Mouse (Mus musculus) hindbrain, embryonic 11.5 days (tissue): ENCODE data around the gene Narf. TPM values are rescaled to one million over a fixed set of nuclear protein-coding genes. Genes with fewer than 3 reads are reported as not detected.

Experiments used
- ATAC-seq: fragments of 200-750 bp; cut with Nextera tagmentation; 2 replicates; pipeline ENCODE4 v1.8.0; 2017; ENCODE audit warnings: mild to moderate bottlenecking, moderate TSS enrichment, moderate library complexity; ENCODE audit not compliant: low FRiP score
- DNase-seq: peaks from one replicate; pipeline ENCODE4 v3.0.0-alpha.2; 2015; ENCODE audit warnings: low spot score
- H3K27ac ChIP-seq: fragments of 300-500 bp; sonication (generic); 2 replicates; pipeline ENCODE4 v1.5.1; 2014; ENCODE audit warnings: mild to moderate bottlenecking, low read depth, low read length
- H3K27me3 ChIP-seq: fragments of 300-500 bp; sonication (generic); 2 replicates; pipeline ENCODE4 v1.6.1; 2014; ENCODE audit warnings: mild to moderate bottlenecking, low read length, moderate library complexity, mixed read lengths; ENCODE audit not compliant: control insufficient read depth, insufficient read depth
- H3K36me3 ChIP-seq: fragments of 300-500 bp; sonication (generic); 2 replicates; pipeline ENCODE4 v1.6.1; 2014; ENCODE audit warnings: mild to moderate bottlenecking, low read length, moderate library complexity, mixed read lengths; ENCODE audit not compliant: control insufficient read depth, insufficient read depth
- H3K4me1 ChIP-seq: fragments of 300-500 bp; sonication (generic); replicated peaks from 2 replicates; pipeline ENCODE4 v1.6.1; 2014; ENCODE audit warnings: low read length, mixed read lengths; ENCODE audit not compliant: control insufficient read depth, insufficient read depth
- H3K4me2 ChIP-seq: fragments of 300-500 bp; sonication (generic); replicated peaks from 2 replicates; pipeline ENCODE4 v1.6.1; 2014; ENCODE audit warnings: mild to moderate bottlenecking, low read depth, low read length
- H3K4me3 ChIP-seq: fragments of 300-500 bp; sonication (generic); 2 replicates; pipeline ENCODE4 v1.5.1; 2014; ENCODE audit warnings: low read depth, low read length
- H3K9ac ChIP-seq: fragments of 300-500 bp; sonication (generic); 2 replicates; pipeline ENCODE4 v1.6.1; 2014; ENCODE audit warnings: low read depth, low read length
- H3K9me3 ChIP-seq: fragments of 300-500 bp; sonication (generic); 2 replicates; pipeline ENCODE4 v1.6.1; 2016; ENCODE audit warnings: low read length; ENCODE audit not compliant: control insufficient read depth
- WGBS: fragments of 180-500 bp; shearing (Covaris S2); extraction: QIAGEN DNeasy Blood & Tissue Kit; methylation state at CpG from one replicate; pipeline ENCODE4 v1.1.7; 2014; 5-methylcytosine and 5-hydroxymethylcytosine counted together
- polyA plus RNA-seq: library from polyadenylated mRNA; unstranded; fragments of >200 nt; fragmentation: Nextera tagmentation; extraction: Ambion mirVana; gene quantifications from 2 replicates; pipeline ENCODE4 v1.2.1, GENCODE M21; 2014

Narf gene
- polyA plus RNA-seq, 1 experiment from 2014 or later, result 75.4 TPM

DNA sequence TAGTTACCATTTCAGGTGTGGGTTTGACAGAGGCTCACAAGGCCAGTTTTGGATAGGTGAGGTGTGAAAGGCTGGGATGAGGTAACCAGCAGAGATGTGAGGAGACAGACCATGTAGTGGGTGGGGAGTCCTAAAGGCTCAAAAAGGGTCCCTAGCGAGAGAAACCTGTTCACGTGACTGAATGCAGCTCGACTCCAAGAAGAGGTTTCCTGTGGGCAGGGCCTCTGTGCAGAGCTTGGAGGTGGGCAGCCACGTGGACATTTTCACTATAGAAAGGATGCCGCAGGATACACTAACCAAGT, 33.2 kb upstream of the Narf start:
- H3K27ac ChIP-seq, result no peak overlapping the region
- WGBS, result 0% methylated on average over 5 of the region's 5 CpGs
- H3K9ac ChIP-seq, result peak overlapping the region; percentile 83

DNA sequence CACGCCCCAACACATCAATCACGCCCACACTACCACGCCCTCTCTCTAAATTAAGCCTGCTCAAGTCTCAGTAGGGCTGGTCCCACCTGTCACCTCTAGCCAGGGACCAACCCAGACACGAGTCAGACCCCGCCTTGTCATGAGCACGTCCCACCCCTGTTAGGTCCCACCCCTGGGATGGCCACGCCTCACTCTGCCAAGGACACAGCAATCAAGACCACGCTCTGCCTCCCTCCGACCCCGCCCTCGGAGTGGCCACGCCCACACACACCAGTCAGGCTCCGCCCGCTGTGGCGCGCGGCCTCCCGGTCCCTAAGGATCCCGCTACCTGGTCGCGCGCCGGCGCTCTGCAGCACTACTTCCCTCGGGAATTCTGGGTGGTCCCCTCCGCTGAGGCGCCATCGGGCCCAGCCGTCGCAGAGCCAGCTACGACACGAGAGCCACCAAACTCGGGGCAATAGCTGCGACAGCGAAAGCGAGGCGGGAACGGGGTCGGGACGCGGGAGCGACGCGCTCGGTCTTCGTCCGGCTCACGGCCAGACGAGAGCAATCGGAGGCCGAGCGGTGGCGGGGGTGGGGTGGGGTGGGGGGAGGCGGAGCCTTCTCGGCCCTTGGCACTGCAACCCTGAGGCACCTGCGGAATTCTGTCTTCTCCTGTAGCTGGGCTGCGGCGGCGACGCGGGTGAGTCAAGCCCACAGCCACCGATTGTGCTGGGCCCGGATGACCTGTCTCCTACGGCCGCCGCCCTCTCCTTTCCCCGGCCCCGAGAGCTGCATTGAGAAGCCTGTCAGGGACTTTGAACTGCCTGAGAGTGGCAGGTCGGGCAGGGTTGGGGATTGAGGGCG, 32.7 kb upstream of the Narf start, which contains the start of the genes Hexdc and Ogfod3:
TSS of gene Hexdc (plus strand) at position 273 of the 846 bp plus-strand sequence.
TSS of gene Ogfod3 (minus strand) at position 551 of the 846 bp plus-strand sequence.
- Histone ChIP-seq H3K9me3 (no peaks in the 10 kb centered on the region), H3K27ac (peak within 1 kb of the TSS; percentile 76), H3K4me2 (peak within 1 kb of the TSS; percentile 80), H3K4me3 (peak within 1 kb of the TSS; percentile 79), H3K36me3 (no peaks in the 10 kb centered on the region), H3K27me3 (no peaks in the 10 kb centered on the region), H3K4me1 (peaks cover 5% of the 10 kb centered on the region; the same call in 1 of the 2 replicates), H3K9ac (peak within 1 kb of the TSS; percentile 83)
- WGBS, result under 1% methylated on average over 67 of the region's 70 CpGs
- DNase-seq (peak; percentile 95), ATAC-seq (peak; percentile 98)

More for the DNA sequence above, 33.2 kb upstream of the Narf start:
- H3K4me1 ChIP-seq, result peaks cover 5% of the 10 kb centered on the region; the same call in 1 of the 2 replicates
- H3K4me2 ChIP-seq, result peak overlapping the region; percentile 80
- H3K4me3 ChIP-seq, result peak overlapping the region; percentile 79
- DNase-seq (no peak), ATAC-seq (no peak)
- H3K27me3 ChIP-seq, result no peaks in the 10 kb centered on the region
- no peaks in the 10 kb centered on the region for H3K9me3 ChIP-seq
- H3K36me3 ChIP-seq, result no peaks in the 10 kb centered on the region

DNA sequence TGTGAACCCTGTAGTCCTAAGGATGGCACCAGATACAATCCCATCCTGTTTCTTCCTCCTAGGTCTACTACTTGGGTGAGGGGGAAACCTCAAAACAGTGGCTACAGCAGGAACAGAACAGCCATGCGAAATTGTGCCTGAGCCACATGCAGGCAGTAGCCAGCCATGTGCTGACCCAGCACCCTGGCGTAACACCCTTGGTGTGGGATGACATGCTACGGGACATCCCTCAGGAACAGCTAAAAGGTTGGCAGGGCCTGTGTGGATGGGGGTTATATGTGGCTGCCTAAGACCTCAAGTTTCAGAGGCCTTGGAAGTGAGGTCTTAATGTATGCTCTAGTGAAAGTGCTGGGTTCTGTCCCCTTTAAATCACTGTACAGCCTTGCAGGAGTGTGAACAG, 20.2 kb upstream of the Narf start:
- Histone ChIP-seq H3K27ac (no peak overlapping the region), H3K4me1 (no peaks in the 10 kb centered on the region), H3K27me3 (no peaks in the 10 kb centered on the region), H3K9ac (no peak overlapping the region), H3K4me2 (no peak overlapping the region), H3K4me3 (no peak overlapping the region), H3K36me3 (no peaks in the 10 kb centered on the region), H3K9me3 (no peaks in the 10 kb centered on the region)
- ATAC-seq, result no peak
- DNase-seq, result no peak
- 93% methylated on average over 3 of the region's 3 CpGs for WGBS

DNA sequence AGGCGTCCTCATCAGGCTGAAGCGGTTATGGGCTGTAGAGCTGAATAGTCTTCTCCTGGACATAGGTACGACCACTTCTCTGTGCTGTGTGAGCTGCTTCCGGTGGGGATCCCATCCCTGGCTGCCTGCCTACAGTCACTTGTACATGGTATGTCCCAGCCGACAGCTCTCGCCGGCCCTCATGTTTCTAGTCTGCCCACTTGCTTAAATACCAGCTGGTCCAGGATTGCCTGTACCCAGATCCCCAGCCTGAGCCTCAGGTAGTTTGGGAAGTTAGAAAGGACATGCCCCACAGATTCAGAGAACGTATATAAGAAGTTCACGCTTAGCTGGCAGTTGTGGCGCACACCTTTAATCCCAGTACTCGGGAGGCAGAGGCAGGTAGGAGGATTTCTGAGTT, 17.3 kb upstream of the Narf start:
- no peak overlapping the region for H3K4me2 ChIP-seq
- H3K4me1 ChIP-seq, result no peaks in the 10 kb centered on the region
- H3K36me3 ChIP-seq, result 0 out of 2 replicates have a peak, but pooled peaks cover 3% of the 10 kb centered on the region
- H3K4me3 ChIP-seq, result no peak overlapping the region
- no peak overlapping the region for H3K27ac ChIP-seq
- no peak overlapping the region for H3K9ac ChIP-seq
- DNase-seq, result no peak
- no peaks in the 10 kb centered on the region for H3K27me3 ChIP-seq
- WGBS, result 91% methylated on average over 11 of the region's 11 CpGs
- H3K9me3 ChIP-seq, result no peaks in the 10 kb centered on the region
- ATAC-seq, result no peak

DNA sequence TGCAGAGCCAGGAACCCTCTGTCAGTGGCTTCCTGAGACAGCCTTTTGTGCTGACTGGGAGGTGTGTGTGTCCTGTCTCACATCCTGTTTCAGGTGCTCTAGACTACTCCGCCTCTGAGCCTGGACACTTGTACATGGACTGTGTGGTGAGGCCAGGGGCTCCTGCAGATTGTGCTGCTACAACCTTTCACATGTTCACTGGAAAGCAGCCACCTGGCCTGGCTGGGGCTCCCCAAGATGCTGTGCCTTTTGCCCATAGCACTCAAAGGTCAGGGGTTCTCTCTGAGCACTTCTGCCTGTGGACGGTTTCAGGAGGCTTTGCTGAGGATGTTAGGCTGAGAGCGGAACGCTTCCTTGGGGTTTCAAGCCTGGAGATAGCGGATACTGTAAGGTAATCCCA, 16.3 kb upstream of the Narf start:
- WGBS, result 82% methylated on average over 5 of the region's 5 CpGs
- no peak for ATAC-seq
- H3K4me1 ChIP-seq, result no peaks in the 10 kb centered on the region
- DNase-seq, result no peak
- no peak overlapping the region for H3K9ac ChIP-seq
- no peak overlapping the region for H3K27ac ChIP-seq
- H3K36me3 ChIP-seq, result 0 out of 2 replicates have a peak, but pooled peaks cover 3% of the 10 kb centered on the region
- H3K27me3 ChIP-seq, result no peaks in the 10 kb centered on the region
- no peak overlapping the region for H3K4me2 ChIP-seq
- H3K9me3 ChIP-seq, result no peaks in the 10 kb centered on the region
- no peak overlapping the region for H3K4me3 ChIP-seq

DNA sequence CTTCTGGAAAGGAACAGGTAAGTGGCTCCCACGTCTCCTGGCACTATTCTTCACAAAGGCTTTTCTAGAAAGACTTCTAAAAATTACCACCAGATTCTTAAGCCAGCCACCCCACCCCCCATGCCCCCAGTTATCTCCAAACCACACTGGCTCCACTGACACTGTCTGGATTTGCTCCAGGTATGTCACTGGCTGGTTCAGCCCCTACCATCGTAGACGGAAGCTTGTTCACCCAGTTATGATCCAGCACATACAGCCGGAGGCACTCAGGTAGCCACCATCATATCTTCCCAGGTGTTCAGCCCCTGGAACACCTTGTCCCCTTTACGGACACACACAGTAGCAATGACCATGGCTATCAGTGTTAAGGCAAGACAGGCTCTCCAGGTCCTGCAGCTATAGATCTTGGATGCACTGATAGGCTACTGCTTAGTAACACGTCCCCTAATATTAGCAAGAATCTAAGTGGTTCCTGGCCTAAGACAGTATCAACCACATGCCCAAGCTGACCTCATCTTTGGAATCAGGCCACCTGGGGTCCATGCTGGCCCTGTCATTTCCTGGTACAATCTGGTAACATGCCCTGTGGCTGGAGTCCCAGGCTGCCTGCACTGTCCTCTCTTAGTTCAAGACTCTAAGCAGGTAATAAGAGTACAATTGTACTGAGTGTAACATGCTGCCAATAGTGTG, 15.6 kb upstream of the Narf start:
- Histone ChIP-seq H3K9ac (no peak overlapping the region), H3K4me1 (no peaks in the 10 kb centered on the region), H3K27me3 (no peaks in the 10 kb centered on the region), H3K27ac (no peak overlapping the region), H3K9me3 (no peaks in the 10 kb centered on the region), H3K4me3 (no peak overlapping the region), H3K36me3 (0 out of 2 replicates have a peak, but pooled peaks cover 3% of the 10 kb centered on the region), H3K4me2 (no peak overlapping the region)
- WGBS, result 91% methylated on average over 6 of the region's 6 CpGs
- DNase-seq, result no peak
- no peak for ATAC-seq

DNA sequence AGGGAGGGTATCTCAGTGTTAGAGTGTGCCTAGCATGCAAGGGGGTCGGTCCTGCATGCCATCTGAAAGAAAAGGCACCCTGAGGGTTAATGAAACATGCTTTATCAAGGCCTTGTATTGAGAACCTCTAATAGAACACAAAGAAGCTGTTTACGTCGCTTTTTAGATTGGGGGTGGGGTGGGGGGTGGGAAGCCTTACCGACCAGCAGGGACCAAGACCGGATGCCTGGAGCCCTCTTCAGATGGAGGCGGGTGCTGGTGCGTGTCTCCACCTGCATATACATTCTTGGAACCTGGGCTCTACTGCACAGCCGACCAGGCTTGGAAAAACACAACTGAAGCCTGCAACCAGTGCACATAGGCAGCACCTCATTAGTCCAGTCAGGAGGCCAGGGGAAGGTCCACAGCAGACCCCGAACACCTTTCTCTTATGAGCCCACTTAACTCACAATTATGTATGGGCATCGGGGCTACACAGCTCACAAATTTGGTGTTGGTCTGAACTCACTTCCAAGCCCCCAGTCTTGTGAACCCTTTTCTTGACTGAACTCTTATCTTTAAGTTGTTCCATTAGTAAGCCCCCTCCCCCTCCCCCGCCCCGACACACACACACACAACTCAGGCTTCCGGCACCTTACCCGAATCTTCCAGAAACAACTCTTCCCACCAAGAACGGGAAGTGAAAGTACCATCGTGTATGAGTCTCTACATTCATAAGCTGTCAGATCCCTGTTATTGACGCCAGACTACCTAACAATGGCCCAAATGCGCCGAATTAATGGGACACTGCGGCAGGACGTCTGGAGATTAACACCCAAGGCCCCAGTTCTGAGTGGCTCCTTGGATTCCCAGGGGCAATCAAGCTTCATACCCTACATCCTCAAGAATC, 8.7 kb upstream of the Narf start:
- WGBS, result 33% methylated on average over 21 of the region's 21 CpGs

DNA sequence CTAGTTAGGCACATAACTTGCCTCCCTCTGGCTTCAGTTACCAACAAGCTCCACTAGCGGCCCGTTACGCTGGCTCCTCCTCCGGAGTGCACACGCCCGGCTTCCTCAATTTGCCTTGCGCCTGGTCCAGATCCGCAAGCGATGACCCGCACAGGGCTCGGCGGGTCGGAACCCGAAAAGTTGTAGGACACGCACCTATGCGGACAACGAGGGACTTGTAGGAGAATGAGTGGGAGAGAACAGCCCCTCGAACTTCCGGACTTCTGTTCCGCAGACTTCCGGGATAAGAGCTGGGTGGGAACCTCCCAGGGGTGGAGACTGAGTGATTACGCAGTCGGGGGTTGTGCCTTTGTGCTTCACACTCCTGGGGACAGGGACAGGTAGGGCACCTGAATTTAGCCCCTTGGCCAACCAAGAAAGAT, 8.0 kb upstream of the Narf start, which contains the start of gene Cybc1:
TSS of gene Cybc1 (minus strand) at position 305 of the 422 bp plus-strand sequence.
- H3K4me3 ChIP-seq, result peak within 1 kb of the TSS; percentile 66
- DNase-seq (peak; percentile 78), ATAC-seq (peak; percentile 88)
- H3K9ac ChIP-seq, result peak within 1 kb of the TSS; percentile 73
- no peaks in the 10 kb centered on the region for H3K27me3 ChIP-seq
- 0 out of 2 replicates have a peak, but pooled peaks cover 2% of the 10 kb centered on the region for H3K4me1 ChIP-seq
- H3K9me3 ChIP-seq, result no peaks in the 10 kb centered on the region
- under 1% methylated on average over 23 of the region's 23 CpGs for WGBS
- H3K27ac ChIP-seq, result 0 out of 2 replicates have a peak within 1 kb of the TSS, but pooled peaks have one; percentile 21
- H3K36me3 ChIP-seq, result peaks cover 3% of the 10 kb centered on the region; the same call in 1 of the 2 replicates
- H3K4me2 ChIP-seq, result peak within 1 kb of the TSS; percentile 80

More for the DNA sequence above, 8.7 kb upstream of the Narf start:
- H3K4me1 ChIP-seq, result 0 out of 2 replicates have a peak, but pooled peaks cover 2% of the 10 kb centered on the region
- H3K9me3 ChIP-seq, result no peaks in the 10 kb centered on the region
- peak overlapping the region; percentile 73 for H3K9ac ChIP-seq
- DNase-seq (peak; percentile 7), ATAC-seq (peak; percentile 43; the same call in 1 of the 2 replicates)
- no peaks in the 10 kb centered on the region for H3K27me3 ChIP-seq
- H3K4me2 ChIP-seq, result peak overlapping the region; percentile 80
- H3K36me3 ChIP-seq, result peaks cover 3% of the 10 kb centered on the region; the same call in 1 of the 2 replicates
- H3K27ac ChIP-seq, result 0 out of 2 replicates have a peak overlapping the region, but pooled peaks have one; percentile 21
- peak overlapping the region; percentile 66 for H3K4me3 ChIP-seq
